Mouse (Mus musculus): Measurements from ENCODE around the gene Epn1.
"Not testable (repeated sequence)": the region's sequence is repeated elsewhere in the genome, so short reads cannot be mapped to it uniquely, and the experiment has no call there.

The Epn1 gene

DNA sequence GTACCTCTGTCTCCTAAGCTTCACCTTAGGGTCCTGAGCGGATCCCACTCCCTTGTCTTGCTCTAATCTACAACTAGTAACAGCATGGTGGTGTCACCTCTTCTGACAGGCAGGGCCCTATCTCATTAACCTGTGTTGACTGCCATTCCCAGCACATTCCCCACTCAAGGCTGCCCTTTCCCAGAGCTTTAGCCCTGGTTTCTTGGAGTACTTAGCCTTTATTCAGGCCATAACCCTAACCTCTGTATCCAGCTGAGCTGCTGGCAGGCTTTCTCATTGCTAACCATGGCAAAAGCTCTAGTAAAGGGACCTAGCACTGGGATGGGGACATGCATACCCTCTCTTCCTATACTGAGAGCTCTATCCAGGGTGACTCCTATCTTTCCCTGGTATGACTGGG, 21.4 kb upstream of the Epn1 start:
- DNase-seq (ENCODE audit: low spot score in 2 of 2), result no peak

DNA sequence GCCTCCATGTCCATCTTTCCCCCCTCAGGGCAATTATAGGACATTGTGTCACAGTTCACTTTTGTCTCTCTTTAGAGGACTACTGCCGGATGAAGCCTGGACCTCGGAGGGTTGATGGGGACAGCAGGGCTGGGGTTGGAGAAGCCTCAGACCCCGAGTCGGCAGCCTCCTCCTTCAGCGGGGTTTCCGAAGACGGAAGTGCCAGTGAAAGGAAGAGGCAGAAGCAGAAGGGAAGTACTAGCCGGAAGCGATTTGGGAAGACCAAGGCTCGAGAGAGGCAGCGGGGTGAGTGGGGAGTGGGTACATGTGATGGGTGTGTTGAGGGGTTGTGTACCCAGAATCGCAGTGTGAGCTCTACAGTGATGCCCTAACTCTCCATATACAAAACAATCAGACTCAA, 20.6 kb upstream of the Epn1 start:
- DNase-seq (ENCODE audit: low spot score in 2 of 2), result no peak

DNA sequence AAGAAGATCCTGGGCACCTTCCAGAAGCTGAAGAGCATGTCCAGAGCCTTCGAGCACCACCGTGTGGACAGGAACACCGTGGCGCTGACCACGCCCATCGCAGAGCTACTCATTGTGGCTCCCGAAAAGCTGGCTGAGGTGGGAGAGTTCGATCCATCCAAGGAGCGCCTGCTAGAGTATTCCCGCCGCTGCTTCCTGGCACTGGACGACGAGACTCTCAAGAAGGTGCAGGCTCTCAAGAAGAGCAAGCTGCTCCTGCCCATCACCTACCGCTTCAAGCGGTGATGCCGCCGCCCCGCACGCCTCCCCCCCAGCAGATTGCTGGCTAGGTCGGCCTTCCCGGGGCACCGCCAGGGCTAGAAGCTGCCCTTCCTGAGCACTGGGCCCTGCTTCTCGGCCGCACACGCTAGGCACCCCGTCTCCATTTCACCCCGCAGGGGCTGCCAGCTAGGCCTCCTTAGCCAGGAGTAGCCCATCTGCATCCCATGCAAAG, 19.8 kb upstream of the Epn1 start:
- DNase-seq (ENCODE audit: low spot score in 2 of 2), result peak in 1 of 2 experiments; percentile 82

DNA sequence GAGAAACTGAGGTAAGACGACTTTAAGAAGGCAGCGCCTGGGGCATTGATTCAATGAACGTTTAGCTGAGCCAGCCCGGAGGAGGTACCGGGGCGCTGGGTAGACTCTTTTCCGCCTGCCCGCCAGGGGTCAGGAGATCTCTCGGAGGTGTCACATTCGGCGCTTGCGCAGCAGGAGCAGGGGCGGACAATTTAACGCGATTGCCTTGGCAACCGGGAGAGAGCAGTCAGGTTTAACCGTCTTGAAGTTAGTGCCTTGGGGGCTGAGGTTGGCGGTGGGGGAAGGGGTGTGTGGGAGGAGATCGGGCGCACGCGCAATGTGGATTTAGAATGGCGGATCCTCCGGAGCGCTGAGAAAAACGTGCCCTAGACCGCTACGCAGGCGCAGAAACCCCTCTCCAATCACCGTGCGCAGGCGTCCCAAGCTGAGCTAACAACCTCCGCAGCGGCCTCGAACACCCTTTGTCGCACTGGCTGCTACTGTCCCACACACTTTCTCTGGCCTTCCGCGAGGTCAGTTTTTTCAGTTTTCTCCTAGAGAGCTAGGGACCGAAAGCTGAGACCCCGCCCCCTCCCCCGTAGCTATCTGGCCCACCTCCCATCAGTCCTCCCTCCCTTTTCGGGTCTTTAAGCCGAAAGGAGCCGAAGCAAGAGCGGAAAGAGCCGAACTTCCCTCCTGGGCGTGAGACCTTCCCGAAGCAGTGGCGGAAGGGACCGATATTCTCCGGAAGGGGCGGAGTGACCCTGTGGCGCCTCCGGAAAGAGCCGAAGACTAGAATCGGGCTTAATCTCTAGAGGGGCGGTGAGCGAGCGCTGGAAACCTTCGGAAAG, 18.9 kb upstream of the Epn1 start:
- peak; percentile 97 to 99 for DNase-seq (ENCODE audit: low spot score in 2 of 2)

DNA sequence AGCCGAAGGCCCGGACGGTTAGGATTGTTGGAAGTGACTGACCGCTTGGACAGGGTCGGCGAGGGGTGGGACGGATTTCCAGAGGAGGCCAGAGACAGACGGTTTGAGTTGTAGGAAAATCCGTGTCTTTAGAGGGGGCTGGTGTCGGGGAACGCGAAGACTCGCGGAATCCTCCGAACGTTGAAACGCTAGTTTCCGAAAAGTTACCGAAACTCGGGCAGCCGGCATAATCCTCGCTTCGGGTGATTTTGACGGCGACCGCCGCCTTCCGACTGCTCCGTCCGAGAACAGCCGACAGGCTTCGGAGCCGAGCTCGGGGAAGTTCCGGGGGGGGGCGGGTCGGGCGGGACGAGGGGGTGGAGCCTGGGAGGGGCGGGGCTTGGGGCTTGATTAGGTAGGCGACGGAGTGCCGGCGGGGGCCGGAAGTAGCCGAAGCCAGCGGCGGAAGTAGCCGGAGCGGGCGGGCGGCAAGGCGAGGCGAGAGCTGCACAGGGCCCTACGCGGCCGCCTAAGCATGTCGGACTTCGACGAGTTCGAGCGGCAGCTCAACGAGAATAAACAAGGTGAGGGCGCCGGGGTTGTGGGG, 18.2 kb upstream of the Epn1 start, which contains the start of gene U2af2:
Gene U2af2 (plus strand): TSS at position 370 of the 586 bp plus-strand sequence.
- peak; percentile 93 to 96 for DNase-seq (ENCODE audit: low spot score in 2 of 2)

DNA sequence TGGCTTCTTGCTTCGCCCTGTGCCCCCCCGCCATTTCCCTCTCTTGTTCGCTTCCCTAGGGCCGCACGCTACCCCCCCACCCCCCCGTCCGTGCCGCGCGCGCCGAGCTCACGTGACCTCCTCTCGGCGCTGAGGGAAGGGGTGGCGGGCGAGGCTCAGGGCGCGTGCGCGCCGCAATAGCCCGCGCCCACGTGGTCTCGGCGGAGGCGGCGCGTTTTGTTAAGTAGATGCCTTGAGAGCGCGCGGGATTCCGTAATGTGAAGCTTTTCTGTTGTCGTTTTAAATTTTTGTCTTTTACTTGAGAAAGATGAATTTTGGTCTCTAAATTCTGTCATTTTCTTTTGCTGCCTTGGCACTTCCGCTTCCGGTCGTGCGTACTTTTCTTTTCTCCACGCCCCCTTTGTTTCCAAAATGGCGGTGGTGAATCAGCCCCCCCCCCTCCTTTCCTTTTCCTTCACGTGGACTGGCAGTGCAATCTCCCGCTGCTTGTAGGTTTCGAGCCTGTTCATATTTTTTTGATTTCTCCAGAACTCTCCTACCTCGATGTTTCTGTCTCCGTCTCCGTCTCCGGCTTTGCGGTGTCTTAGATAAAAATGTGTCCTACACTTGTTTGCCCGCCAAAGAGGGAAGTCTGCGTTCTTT, 17.6 kb upstream of the Epn1 start:
- no peak for DNase-seq (ENCODE audit: low spot score in 2 of 2)

DNA sequence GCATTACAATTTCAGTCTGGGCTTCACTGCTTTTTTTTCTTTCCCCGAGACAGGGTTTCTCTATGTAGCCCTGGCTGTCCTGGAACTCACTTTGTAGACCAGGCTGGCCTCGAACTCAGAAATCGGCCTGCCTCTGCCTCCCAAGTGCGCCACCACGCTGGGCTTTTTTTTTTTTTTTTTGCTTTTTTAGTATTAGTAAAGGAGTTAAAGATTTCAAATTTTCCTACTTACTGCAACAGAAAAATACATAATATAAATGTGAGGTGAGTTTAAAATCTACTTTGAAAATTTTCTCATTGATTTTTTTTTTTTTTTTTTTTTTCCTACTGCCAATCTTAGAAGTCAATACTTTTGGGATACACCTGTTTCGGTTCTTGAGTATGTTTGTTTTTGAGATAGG, 15.1 kb upstream of the Epn1 start:
- DNase-seq (ENCODE audit: low spot score in 2 of 2), result no peak

DNA sequence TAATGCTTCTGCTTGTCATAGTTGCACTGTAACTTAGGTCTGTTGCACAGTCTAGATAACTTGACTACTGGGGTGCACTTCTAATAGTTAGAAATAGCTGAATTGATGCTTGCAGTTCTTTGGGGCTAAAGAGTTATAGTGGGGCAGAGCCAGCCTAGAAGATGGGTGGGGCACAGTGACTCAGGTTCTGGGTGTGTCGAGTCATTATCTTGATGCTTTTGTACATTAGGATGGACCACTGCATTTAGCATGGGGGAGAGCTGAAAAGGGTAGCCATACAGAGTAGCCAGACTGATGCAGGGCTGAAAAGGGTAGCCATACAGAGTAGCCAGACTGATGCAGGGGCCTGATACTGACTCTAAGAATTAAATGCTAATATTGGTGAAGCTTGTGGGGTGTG, 6.4 kb upstream of the Epn1 start:
- no peak for DNase-seq (ENCODE audit: low spot score in 2 of 2)

DNA sequence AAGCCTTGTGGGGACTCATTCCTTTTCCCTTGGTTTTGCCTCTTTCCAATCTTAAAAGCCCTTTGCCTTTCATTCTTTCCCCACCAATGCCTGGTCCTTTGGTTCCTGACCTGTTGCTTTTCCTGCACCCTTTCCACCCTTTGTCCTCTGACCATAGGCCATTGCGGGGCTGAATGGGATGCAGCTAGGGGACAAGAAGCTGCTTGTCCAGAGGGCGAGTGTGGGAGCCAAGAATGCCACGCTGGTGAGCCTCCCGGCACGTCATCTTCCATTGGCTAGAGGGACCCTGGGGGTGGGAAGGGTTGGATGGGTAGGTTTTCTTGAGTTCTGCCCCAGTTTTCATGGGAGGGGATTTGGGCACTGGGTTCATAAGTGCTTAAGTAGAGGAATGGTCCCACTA, 5.1 kb upstream of the Epn1 start:
- no peak for DNase-seq (ENCODE audit: low spot score in 2 of 2)

DNA sequence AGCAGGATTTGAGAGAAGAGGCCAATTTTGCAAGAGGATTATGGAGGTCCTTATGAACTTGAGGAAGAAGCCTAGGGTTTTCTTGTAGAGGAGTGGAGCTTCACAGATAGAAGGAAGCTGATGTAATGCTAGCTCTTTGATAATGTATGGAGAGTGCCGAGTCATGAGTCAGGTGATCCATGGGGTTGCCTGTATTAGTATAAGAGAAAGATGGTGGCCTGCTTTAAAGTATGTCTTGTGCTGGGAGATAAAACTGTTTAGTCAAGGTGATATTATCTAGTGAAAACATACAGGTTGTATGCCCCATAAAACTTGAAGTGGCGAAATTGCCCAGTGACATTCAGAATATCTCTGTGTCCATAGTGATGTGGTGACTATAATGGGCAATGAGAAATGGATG, 3.1 kb upstream of the Epn1 start:
- DNase-seq (ENCODE audit: low spot score in 2 of 2), result no peak

DNA sequence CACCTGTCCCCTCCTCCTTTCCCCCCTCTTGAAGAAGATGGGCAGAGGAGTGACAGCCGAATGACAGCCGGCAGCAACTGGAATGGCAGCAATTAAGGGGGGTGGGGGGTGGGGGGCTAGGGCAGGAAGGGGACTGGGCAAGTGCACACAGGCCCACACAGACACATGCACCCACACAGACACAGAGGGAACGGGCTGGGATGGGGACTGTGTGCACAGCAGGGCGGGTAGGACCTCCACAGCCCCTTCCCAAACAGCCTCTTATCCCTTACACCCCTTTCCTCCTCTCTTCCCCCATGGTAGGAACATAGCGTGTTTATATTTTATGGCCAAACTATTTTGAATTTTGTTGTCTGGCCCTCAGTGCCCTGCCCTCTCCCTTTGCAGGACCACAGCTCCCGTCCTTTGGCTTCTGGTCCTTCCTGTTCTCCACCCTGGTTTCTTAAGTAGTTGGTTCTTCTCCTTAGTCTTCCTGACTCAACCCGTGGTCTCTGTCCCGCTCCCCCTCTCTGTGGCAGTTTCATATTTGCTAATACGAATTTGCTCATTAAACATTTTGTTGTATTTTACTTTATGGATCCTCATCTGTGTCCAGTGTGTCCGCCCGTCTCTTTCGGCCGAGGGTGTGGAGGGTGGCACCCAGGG, 548 bp upstream of the Epn1 start:
- DNase-seq (ENCODE audit: low spot score in 2 of 2), result not testable (repeated sequence)

DNA sequence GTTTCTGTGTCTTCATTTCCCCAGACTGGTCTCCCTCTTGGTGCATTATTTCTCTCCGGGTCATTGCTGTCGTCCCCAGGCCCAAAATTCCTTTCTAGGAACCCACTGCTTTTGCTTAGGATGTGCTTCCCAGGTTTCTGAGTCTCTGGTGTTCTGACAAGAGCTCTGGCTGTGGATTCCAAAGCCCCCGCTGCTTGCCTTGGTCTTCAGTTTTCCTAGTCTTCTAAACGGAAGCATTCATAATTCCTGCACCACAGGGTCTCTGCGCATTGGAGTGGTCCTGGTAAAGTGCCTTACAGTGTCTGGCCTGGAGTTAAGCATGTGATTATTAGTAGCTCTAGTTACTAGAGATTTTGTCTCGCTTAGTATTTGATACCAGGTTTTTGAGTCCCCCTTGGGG, 780 bp downstream of the Epn1 start:
- no peak for DNase-seq (ENCODE audit: low spot score in 2 of 2)

DNA sequence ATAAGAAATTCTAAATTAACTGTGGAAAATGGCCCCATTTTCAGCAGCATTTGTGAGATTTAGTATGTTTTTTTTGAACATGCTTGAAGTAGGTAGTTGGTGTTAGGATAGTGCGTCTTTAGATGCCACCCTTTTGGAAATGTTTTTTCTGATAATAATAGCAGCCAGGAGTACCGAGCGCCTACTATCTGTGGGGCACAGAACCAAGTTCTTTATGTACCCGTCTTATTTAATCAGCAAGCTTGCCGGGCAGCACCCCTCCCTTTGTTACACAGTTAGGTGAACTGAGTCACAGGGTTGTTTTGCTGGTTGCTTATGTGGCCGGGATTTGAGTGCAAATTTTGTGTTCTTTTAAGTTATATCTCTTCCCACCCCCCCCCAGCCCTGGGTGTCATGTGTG, 1.2 kb downstream of the Epn1 start:
- no peak for DNase-seq (ENCODE audit: low spot score in 2 of 2)

DNA sequence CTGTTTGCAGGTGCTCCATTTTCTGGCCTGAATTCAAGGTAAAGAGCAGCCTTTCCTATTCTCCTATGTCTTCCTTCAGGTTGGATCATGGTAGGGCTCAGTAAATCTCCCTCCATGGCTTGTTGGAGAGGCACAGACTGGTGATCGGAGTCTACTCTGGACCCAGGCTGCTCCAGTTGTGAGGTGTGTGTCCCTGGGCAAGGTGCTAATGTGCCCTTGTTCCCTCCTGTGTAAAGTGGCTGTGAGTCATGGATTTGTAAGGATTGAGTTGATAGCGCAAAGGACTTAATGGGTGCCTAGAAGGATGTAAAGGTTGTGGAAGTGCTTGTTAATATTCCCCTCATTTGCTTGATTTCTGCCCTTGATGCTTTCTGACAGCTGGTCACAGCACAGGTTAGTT, 1.9 kb downstream of the Epn1 start:
- no peak for DNase-seq (ENCODE audit: low spot score in 2 of 2)

DNA sequence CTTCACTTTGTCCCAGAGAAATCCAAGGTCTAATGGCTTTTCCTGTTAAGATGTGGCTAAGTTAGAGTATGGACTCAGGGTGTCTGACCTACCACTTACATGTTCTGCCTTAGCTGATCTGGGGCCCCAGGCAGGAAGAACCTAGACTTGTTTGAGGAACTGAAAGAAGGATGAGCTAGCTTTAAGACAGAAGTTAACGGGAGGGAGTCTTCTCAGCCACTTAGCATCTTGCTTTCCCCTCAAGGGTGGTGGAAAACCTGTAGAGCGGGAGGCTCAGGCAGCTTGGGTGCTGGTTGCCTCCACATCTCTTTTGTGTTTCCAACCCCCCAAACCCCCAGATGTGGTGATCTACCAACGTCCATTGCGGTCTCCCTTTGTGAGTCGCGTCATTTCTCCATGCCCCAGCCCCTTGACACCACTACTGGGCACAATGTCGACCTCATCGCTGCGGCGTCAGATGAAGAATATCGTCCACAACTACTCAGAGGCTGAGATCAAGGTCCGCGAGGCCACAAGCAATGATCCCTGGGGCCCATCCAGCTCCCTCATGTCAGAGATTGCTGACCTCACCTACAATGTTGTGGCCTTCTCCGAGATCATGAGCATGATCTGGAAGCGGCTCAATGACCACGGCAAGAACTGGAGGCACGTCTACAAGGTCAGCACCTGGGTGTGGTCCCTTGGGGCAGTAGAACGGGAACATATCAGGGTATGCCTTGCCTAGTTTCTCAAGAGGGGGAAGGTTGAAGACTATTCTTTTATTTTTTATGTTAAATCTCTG, 3.5 kb downstream of the Epn1 start:
- no peak for DNase-seq (ENCODE audit: low spot score in 2 of 2)

DNA sequence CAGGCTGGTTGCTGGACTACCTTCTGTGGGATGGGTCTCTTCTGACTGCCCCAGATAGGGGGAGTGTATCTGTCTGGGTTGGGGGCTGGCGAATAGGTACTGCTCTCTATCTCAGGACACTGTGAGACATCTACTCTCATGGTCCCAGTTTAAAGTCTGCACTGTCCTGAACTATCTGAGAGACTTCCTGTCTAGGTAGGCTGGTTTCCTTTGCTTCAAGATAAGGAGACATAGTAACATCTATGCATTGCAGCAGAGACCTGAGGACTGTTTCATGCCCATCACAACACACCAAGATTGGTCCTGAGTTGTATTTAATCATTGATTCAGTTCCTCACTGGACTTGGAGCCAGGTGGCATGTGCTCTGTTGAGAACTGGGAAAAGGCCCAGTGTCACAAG, 5.5 kb downstream of the Epn1 start:
- DNase-seq (ENCODE audit: low spot score in 2 of 2), result no peak

DNA sequence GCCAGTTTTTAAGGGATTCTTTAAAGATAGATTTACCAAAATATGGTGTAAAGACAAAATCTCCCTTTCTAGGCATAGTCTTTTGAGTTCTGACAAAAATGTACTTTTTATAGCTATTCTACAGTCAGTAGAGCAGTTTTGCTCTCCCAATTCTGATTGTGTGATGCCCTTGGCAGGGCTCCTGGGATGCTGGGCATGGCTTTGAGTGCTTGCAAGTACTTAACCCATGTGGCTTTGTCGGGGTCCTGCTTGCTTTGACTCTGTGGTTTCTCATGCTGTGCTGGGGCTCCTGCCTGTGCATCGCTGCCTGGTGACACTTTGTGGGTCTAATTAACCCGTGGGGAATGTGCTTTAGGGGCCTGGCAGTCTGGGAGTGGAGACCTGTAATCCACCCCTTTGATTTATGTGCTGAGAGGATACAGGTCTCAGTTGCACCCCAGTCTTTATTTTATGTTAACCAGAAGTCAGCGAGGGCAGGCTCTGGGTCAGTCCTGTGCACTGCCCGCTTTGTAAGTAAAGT, 6.9 kb downstream of the Epn1 start:
- no peak for DNase-seq (ENCODE audit: low spot score in 2 of 2)

DNA sequence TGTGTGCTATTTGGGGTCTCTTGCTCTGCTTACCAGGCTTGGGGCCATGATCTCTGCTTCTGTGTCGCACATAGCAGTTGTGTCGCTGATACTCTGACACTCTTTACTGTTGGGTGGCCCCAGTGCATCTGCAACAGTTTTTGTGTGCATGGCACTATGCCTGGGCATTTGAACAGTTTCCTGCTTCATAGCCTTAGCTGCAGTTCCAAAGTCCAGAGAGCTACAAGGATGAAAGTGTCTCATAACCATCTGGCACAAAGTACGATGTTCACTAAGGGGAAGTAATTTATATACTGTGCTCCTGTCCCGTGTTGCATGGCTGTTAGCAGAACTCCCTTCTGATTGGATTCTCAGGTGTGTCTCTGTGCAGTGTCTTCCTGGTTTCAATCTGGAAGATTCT, 7.9 kb downstream of the Epn1 start:
- DNase-seq (ENCODE audit: low spot score in 2 of 2), result no peak

DNA sequence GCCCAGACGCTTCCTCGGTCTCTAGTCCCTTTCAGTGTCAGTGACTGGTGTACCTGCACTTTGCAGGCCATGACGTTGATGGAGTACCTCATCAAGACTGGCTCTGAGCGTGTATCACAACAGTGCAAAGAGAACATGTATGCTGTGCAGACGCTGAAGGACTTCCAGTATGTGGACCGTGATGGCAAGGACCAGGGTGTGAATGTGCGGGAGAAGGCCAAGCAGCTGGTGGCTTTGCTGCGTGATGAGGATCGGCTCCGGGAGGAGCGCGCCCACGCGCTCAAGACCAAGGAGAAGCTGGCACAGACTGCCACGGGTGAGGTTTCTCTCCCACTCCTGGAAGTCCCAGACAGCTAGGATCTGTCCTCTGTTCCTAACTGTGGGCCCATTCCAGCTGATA, 9.8 kb downstream of the Epn1 start:
- no peak for DNase-seq (ENCODE audit: low spot score in 2 of 2)

DNA sequence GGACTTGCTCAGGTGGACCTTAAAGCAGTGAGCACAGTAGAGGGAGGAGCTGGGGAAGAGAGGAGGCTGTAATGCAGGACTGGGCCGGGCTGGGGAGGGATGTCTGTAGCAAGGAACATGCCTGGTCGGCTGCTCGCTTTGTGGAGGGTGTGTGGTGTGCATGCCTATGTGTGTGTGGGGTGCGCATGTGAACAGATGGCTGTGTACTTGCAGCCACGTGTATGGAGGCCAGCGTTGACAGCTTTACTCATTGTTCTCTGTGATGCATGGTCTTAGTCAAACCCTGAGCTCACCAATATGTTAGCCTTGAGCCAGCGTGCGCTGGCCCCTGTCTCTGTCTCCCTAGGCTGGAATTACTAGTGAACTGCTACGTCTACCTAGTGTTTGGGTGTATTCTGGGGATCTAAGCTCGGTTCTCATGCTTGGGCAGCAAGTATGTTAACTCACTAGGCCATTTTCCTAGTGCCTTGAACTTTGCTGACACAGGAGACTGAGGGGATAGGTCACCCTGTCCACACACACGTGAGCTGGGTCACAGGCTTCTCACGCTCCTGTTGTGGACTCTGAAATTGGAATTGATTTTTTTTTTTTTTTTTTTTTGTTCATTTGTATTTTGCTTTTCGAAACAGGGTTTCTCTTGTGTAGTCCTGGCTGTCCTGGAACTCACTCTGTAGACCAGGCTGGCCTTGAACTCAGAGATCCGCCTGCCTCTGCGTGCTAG, 11.1 kb downstream of the Epn1 start:
- DNase-seq (ENCODE audit: low spot score in 2 of 2), result no peak

DNA sequence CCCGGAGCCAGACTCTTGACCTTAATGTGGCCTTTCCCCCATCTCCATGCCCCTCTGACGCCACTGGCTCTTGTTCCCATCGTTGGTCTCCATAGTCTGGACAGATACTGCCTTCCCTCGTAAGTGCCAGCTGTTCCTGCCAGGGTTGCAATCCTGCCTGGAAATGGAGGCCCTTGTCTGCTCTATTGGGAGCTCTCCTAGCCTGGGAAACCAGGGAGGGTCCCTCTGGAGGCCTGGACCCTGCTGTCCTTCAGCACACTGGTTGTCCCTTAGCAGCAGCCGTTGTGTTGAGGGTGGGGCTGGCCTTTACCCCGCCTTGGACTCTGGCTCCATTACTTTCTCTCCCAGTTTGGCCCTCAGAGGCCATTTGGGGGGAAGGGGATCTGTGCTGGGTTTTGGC, 12.3 kb downstream of the Epn1 start:
- no peak for DNase-seq (ENCODE audit: low spot score in 2 of 2)
